Comparison of ENCODE assay signal across 13 mouse cellular contexts in genomic region chr8:47075941-47076555, GRCm38 (mm10).
"Had no signal": no experiment of that assay in that cellular context is flagged by ENCODE, and none has a peak within 500 bp of the region (broad histone marks: within the 10 kb centered on the region; RNA-seq: fewer than 3 reads in every experiment).

No protein-coding gene starts in this region.

- H3K9me3 ChIP-seq: lung, embryonic 15.5 days; neural tube, embryonic 12.5 days had no signal

- H3K4me1 ChIP-seq: lung, embryonic 15.5 days; neural tube, embryonic 12.5 days had no signal

- H3K36me3 ChIP-seq: limb, embryonic 12.5 days; lung, embryonic 15.5 days; neural tube, embryonic 12.5 days had no signal

- H3K27me3 ChIP-seq: limb, embryonic 12.5 days; lung, embryonic 15.5 days; neural tube, embryonic 12.5 days had no signal

- DNase-seq: kidney, adult 18-20 months; kidney, postnatal 10 days; kidney, postnatal 4 days; liver; midbrain, embryonic 14.5 days; thymus, postnatal 4 days had no signal

- H3K4me3 ChIP-seq: layer of hippocampus, adult 2 months; limb, embryonic 12.5 days; lung, embryonic 15.5 days; myocyte; neural tube, embryonic 12.5 days had no signal

- H3K27ac ChIP-seq: layer of hippocampus, adult 2 months; limb, embryonic 12.5 days; liver, embryonic 14.5 days; lung, embryonic 15.5 days; neural tube, embryonic 12.5 days; stomach, postnatal 0 days had no signal
